Mouse (Mus musculus) right cerebral cortex, adult 2 months (tissue): ENCODE results near the gene Gm17334.

Experiments
- DNase-seq, 2 experiments: peaks; one replicate each; pipeline ENCODE4 v3.0.0; 2021 to 2022; ENCODE audit warnings: low spot score in 2 of 2

Gene Gm17334

GRCm38 (mm10) chr11:53773087-53773486 lies at the start of gene Gm17334:
Gene Gm17334 (minus strand): TSS chr11:53773187.
- DNase-seq: no peak

- DNase-seq: no peak
Observed at GRCm38 (mm10) chr11:53821945-53822338, 49.0 kb upstream of the Gm17334 start.

GRCm38 (mm10) chr11:53821230-53821944 lies 48.4 kb upstream of the Gm17334 start:
- DNase-seq: no peak

- DNase-seq: no peak
Observed at GRCm38 (mm10) chr11:53820516-53821170, 47.7 kb upstream of the Gm17334 start.

GRCm38 (mm10) chr11:53819511-53819910 lies 46.5 kb upstream of the Gm17334 start:
- no peak for DNase-seq

GRCm38 (mm10) chr11:53818794-53819193 lies 45.8 kb upstream of the Gm17334 start:
- no peak for DNase-seq

DNA sequence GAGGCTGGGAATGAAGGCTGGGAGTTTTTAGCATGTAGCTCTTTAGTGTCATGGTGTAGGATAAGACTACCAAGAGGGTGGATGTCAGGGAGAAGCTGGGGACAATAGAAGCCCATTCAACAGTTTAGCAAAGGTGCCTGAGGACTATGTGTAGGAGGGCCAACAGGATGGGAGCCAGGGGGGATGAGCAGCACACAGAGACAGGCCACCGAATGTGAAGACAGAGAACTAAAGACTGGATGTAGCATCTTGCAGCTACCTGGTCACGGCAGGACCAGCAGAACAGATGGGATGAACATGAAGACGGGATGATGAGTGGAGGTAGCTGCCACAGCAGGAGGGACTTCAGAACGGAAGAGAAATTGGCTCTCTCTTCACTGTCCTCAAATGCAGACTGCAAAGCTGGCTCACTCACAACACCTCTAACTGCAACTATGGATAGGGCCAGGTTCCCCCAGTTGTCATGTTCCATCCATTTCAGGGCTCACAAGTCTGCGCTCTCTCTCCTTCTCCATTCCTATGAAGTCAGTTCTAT lies 43.9 kb upstream of the Gm17334 start:
- DNase-seq: no peak

DNA sequence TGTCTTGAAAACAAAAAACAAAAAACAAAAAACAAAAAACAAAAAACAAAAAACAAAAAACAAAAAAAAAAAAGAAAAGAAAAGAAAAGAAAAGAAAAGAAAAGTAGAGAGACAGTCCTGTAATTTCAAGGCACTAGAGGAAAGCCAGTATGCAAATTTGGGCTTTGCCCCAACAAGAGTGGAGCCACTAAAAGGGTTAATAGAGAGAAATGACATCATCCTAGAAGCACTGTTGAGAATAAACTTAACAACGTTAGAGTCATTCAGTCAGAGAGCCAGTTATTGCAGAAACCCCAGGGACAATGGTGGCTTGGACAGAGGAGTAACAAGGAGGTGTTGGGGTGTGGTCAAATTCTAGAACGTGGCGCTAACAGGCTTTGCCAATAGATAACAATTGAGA lies 41.8 kb upstream of the Gm17334 start:
- DNase-seq: no peak

DNA sequence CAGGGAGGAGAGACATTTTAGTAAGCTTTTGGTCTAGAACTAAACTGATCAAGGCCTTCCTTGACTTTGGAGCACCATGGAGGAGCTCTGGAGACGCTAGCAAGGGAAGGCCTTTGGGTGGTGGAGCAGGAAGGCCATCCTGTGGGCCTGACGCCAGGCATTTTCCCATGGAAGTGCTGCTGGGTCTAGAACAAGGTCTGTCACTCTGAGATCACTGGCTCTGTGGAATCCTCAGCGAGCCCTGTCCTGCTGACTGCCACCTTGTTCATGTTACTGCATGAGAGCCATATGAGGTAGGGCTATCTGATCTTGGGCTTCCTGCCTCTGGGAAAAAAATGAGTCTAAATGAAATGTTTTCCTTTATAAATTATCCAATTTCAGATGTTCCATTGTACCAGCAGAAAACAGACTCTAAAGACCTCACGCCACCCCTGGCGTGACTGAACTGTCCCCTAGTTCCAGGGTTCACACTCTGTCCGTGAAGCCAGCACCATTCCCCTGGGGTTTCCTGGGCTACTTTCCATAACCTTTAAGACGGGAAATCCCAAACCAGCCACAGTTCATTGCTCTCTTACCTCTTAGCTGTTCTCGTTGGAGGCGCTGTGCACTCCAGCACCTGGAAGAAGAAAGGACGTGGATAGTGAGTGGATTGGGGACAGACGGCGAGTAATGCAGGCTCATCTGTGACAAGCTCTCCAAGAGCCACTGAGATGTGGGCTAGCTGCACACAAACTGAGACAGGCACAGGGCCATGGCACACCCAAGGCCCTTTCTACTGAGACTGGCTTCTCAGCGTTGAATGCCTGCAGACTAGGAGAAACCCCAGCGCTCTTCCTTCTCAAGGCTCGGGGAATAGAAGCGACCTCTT lies 40.2 kb upstream of the Gm17334 start:
- DNase-seq: no peak

DNA sequence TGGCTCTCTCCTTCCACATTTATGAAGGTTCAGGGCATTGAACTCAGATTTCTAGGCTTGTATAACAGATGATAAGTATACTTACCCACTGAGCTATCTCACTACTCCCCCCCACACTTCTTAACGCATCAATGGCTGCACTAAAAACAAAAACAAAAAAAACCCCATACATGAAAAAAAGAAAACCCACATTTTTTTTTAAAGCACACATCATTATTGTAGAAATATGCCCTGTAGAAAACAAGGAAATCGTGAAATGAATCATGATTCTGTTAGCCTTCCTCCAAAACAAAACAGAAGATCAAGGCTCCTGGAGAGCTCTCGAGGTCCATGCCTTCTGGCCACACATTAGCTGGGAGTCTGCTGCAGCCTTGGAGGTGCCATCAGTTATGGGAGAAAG lies 38.3 kb upstream of the Gm17334 start:
- no peak for DNase-seq

DNA sequence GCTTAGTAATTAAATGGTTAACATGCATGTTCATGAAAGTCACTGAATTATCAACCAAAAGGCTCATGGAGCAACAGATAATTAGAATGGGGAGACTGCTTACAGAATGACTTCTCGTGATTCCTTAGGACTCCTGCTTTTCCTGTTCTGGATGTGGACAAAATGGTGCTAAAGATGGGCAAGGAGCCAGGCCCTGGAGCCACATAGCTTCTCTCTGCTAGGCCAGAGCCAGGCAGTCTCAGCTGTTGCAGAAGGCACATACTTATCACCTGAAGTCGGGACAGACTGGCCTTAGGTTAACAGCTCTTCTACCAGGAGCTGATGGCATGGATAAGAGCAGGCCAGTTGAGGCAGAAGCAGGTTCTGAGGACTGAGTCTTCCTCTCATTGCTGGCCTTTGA lies 37.8 kb upstream of the Gm17334 start:
- DNase-seq: no peak

DNA sequence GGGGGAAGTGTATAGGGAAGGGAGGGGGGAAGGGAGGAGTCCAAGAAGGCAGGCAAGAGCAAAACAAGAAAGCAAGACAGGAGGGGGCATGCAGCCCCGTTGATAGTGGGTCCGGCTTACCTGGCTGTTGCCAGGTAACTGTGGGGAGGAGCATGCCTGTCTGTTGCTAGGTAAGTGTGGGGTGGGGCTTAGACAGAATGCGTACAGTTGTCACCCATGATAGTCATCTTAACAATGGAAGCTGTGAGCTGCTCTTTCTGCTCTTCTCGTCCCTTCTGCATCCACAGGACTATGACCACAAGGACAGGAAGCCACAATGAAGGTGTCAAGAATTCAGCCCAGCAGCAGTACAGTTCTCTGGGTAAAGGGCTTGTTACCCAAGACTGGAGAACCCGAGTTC lies 37.2 kb upstream of the Gm17334 start:
- DNase-seq: no peak

DNA sequence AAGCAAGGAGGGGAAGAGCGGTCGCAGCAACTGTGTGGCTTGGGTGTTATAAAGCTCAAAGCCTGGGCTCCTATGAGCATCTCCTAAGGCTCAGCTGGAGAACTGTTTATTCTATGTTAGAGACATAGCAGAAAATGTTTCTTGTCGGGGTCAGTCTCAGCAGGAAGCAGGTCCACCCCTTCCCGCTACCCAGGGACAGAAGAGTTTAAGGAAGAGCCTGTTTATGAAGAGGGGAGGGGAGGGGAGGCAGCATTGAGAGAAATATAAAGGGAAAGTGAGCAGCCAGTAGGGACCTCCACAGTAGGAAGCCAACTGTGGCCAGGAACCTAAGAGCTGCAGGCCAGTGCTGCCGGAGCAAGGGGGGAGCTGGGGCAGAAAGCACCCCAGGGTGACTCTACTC lies 36.4 kb upstream of the Gm17334 start:
- DNase-seq: no peak

DNA sequence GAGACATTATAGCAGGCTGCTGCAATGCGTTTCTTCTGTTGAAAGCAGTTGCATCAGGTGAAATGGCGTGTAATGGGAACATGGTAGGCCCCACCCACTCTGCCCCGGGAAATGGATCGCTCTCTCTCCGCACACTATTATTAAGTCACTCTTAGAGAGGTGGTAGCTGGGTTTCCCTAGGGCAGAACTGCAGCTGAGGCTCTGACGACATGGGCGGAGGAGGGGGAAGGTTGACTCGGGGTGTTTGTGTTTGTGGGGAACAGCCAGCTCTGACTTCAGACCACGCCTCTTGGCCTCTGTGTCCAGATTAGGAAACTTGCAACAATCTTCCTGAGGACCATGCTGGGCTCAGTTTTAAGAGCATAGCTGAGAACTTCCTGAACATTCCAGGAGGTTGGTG lies 32.8 kb upstream of the Gm17334 start:
- no peak for DNase-seq

GRCm38 (mm10) chr11:53804569-53805344 lies 31.8 kb upstream of the Gm17334 start:
- no peak for DNase-seq

DNA sequence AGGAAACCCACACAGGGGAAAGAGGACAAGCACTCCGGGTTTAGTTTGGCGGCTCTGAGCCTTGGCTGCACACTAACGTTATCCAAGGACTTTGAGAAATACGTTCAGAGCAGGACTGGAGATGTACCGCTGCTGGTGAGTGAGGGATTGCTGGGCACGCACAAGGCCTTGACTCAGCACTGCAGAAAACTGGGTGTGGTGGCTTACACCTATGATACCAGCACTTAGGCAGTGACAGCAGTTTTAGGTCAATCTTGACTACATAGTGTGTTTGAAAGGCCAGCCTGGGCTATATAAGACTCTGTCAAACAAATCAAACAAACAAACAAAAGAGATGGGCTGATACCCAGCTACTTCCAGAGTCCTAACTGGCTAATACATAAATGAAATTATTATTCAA lies 30.5 kb upstream of the Gm17334 start:
- DNase-seq: no peak

- DNase-seq: no peak
Observed at GRCm38 (mm10) chr11:53803093-53803492, 30.1 kb upstream of the Gm17334 start.

- no peak for DNase-seq
Observed at GRCm38 (mm10) chr11:53800975-53801374, 28.0 kb upstream of the Gm17334 start.

- DNase-seq: no peak
Observed at GRCm38 (mm10) chr11:53800036-53800435, 27.0 kb upstream of the Gm17334 start.

DNA sequence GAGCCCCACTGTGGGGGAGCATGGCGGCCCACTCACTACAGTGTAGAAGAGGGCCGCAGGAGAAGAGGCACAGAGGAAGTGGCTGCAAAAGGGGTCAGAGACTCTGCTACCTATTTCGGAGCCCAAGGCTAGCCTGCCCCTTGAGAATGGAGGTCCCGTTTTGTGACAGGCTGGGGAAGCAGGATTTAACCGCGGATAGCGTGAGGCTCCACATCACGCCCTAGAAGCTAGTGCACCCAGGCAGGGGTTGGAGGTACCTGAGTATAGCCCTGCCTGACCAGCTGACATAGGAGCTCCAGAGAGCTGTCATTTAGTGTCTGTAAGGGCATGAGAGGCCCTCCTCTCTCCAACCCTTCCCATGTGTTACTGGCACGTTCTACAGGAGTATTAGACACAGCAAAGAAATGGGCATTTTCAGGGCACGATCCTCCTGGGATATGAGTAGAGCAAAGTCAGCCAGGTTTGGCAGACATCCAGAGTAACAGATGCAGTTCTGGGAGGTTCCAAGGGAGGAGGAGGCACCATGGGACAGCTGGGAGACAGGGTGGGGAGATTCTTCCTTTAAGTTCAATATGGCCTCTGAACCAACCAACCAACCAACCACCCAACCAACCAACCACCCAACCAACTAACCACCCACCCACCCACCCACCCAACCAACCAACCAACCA lies 25.2 kb upstream of the Gm17334 start:
- no peak for DNase-seq

DNA sequence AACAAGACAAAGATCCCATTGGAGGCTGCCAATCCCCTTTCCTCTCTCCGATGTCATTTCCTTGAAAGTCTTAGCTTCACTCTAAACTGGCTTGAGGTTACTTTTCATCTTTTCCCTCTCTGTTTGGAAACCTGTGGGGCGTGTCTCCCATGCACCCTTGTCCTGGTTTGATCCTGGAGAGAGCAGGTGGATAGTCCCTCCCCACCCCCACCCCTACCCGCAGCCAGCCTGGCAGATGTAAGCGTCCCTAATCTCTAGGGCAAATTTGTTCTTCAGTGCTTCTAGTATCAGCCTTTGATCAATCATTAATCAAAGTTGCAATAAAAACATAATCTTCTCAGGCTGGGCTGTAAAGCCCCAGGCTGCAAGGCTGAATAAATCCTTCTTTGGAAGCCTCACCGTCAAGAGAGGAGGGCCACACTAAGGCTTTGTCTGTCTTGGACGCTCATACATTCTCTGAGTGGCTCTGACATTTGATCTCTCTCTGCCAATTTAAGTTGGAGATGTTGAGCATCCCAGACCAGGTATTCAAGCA lies 24.5 kb upstream of the Gm17334 start:
- DNase-seq: no peak
